Mouse (Mus musculus) midbrain, embryonic 11.5 days (tissue): ENCODE data around the gene Tmem210. TPM values are rescaled to one million over a fixed set of nuclear protein-coding genes. Genes with fewer than 3 reads are reported as not detected.

Experiments
- ATAC-seq: fragments of 200-750 bp; cut with Nextera tagmentation; 2 replicates; pipeline ENCODE4 v1.8.0; 2017; ENCODE audit warnings: moderate TSS enrichment, moderate library complexity; ENCODE audit not compliant: low FRiP score
- DNase-seq: peaks from one replicate; pipeline ENCODE4 v3.0.0; 2015; ENCODE audit warnings: low spot score; ENCODE audit errors: missing footprints
- H3K27ac ChIP-seq: fragments of 300-500 bp; sonication (generic); 2 replicates; pipeline ENCODE4 v1.5.1; 2014; ENCODE audit warnings: low read depth, low read length
- H3K27me3 ChIP-seq: fragments of 300-500 bp; sonication (generic); 2 replicates; pipeline ENCODE4 v1.6.1; 2014; ENCODE audit warnings: mild to moderate bottlenecking, low read length, moderate library complexity, mixed read lengths; ENCODE audit not compliant: control insufficient read depth, insufficient read depth
- H3K36me3 ChIP-seq: fragments of 300-500 bp; sonication (generic); 2 replicates; pipeline ENCODE4 v1.6.1; 2014; ENCODE audit warnings: mild to moderate bottlenecking, low read length, moderate library complexity, mixed read lengths; ENCODE audit not compliant: control insufficient read depth, insufficient read depth
- H3K4me1 ChIP-seq: fragments of 300-500 bp; sonication (generic); 2 replicates; pipeline ENCODE4 v1.6.1; 2014; ENCODE audit warnings: low read length; ENCODE audit not compliant: control insufficient read depth, insufficient read depth
- H3K4me2 ChIP-seq: fragments of 300-500 bp; sonication (generic); 2 replicates; pipeline ENCODE4 v1.6.1; 2014; ENCODE audit warnings: mild to moderate bottlenecking, moderate library complexity
- H3K4me3 ChIP-seq: fragments of 300-500 bp; sonication (generic); 2 replicates; pipeline ENCODE4 v1.5.1; 2014; ENCODE audit warnings: low read depth, low read length
- H3K9ac ChIP-seq: fragments of 300-500 bp; sonication (generic); 2 replicates; pipeline ENCODE4 v1.6.1; 2014; ENCODE audit warnings: low read length
- H3K9me3 ChIP-seq: fragments of 300-500 bp; sonication (generic); 2 replicates; pipeline ENCODE4 v1.6.1; 2016; ENCODE audit warnings: low read length; ENCODE audit not compliant: control insufficient read depth
- WGBS: fragments of 180-500 bp; shearing (Covaris S2); extraction: QIAGEN DNeasy Blood & Tissue Kit; methylation state at CpG from one replicate; pipeline ENCODE4 v1.1.7; 2014; 5-methylcytosine and 5-hydroxymethylcytosine counted together
- polyA plus RNA-seq: library from polyadenylated mRNA; unstranded; fragments of >200 nt; fragmentation: Nextera tagmentation; extraction: Ambion mirVana; gene quantifications from 2 replicates; pipeline ENCODE4 v1.2.1, GENCODE M21; 2014

Tmem210 gene
- polyA plus RNA-seq, 1 experiment from 2014 or later, result not detected

- no peaks in the 10 kb centered on the region for H3K4me1 ChIP-seq
- ATAC-seq, result peak; percentile 11; the same call in 1 of the 2 replicates
- DNase-seq, result peak; percentile 88
- no peak overlapping the region for H3K9ac ChIP-seq
- 7% methylated on average over 31 of the region's 31 CpGs for WGBS
- peak overlapping the region; percentile 49 for H3K4me2 ChIP-seq
- peak overlapping the region; percentile 28 for H3K4me3 ChIP-seq
- no peaks in the 10 kb centered on the region for H3K36me3 ChIP-seq
- H3K9me3 ChIP-seq, result no peaks in the 10 kb centered on the region
- H3K27me3 ChIP-seq, result peaks cover 29% of the 10 kb centered on the region
- no peak overlapping the region for H3K27ac ChIP-seq
These were observed 30.4 kb downstream of the Tmem210 start for GRCm38 (mm10) chr2:25318119-25318966.

- Histone ChIP-seq H3K27ac (no peak within 1 kb of the TSS), H3K36me3 (no peaks in the 10 kb centered on the region), H3K9ac (no peak within 1 kb of the TSS), H3K4me2 (peak within 1 kb of the TSS; percentile 49), H3K4me1 (no peaks in the 10 kb centered on the region), H3K4me3 (peak within 1 kb of the TSS; percentile 28), H3K9me3 (no peaks in the 10 kb centered on the region), H3K27me3 (peaks cover 29% of the 10 kb centered on the region)
- ATAC-seq, result peak; percentile 63; the same call in 1 of the 2 replicates
- peak; percentile 96 for DNase-seq
- WGBS, result 10% methylated on average over 58 of the region's 58 CpGs
These were observed 31.2 kb downstream of the Tmem210 start, which contains the start of gene Grin1 for GRCm38 (mm10) chr2:25318971-25319773. Grin1 (minus strand) TSS chr2:25319187.

- H3K4me1 ChIP-seq, result no peaks in the 10 kb centered on the region
- H3K27ac ChIP-seq, result no peak overlapping the region
- DNase-seq (no peak), ATAC-seq (no peak)
- H3K9ac ChIP-seq, result no peak overlapping the region
- 38% methylated on average over 2 of the region's 2 CpGs for WGBS
- no peaks in the 10 kb centered on the region for H3K36me3 ChIP-seq
- H3K27me3 ChIP-seq, result peaks cover 29% of the 10 kb centered on the region
- no peak overlapping the region for H3K4me3 ChIP-seq
- no peaks in the 10 kb centered on the region for H3K9me3 ChIP-seq
- no peak overlapping the region for H3K4me2 ChIP-seq
These were observed 32.1 kb downstream of the Tmem210 start for GRCm38 (mm10) chr2:25320084-25320483.

DNA sequence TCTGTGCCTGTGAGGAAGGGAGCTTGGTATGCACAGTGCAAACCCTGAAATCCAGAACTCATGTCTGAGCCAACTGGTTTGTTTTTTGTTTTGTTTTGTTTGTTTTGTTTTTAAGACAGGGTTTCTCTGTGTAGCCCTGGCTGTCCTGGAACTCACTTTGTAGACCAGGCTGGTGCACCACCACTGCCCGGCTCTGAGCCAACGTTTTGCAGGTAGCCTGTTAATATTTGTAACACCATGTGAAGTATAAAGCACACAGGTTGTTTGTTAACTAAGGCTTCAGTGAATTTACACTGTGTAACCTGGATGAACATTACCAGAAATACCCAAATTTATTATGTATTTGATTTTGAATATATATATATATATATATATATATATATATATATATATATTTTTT, 38.1 kb downstream of the Tmem210 start:
- Histone ChIP-seq H3K36me3 (no peaks in the 10 kb centered on the region), H3K4me2 (no peak overlapping the region), H3K27me3 (peaks cover 1% of the 10 kb centered on the region), H3K27ac (no peak overlapping the region), H3K4me1 (no peaks in the 10 kb centered on the region), H3K4me3 (no peak overlapping the region), H3K9me3 (no peaks in the 10 kb centered on the region), H3K9ac (no peak overlapping the region)
- ATAC-seq (no peak), DNase-seq (no peak)
- WGBS, result 73% methylated on average over 2 of the region's 2 CpGs

DNA sequence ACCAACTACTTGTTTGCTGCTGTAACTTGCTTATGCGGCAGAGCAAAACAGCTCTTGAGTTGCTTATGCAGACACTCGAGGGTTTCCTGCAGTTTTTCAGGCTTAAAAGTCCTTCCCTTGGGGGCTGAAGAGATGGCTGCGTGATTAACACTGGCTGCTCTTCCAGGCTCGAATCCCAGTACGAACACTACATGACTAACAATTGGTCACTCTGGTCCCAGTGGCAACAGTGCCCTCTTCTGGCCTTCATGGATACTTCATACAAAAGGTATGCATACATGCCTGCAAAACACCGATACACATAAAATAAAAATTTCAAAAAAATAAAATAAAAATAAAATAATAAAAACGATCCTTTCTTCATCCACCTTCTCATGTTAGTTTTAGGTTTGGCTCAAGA, 40.5 kb downstream of the Tmem210 start:
- no peak overlapping the region for H3K4me3 ChIP-seq
- H3K4me2 ChIP-seq, result no peak overlapping the region
- no peak for DNase-seq
- H3K27me3 ChIP-seq, result no peaks in the 10 kb centered on the region
- no peak overlapping the region for H3K9ac ChIP-seq
- H3K36me3 ChIP-seq, result no peaks in the 10 kb centered on the region
- WGBS, result 36% methylated on average over 7 of the region's 7 CpGs
- no peak overlapping the region for H3K27ac ChIP-seq
- ATAC-seq, result no peak
- H3K4me1 ChIP-seq, result peaks cover 4% of the 10 kb centered on the region
- no peaks in the 10 kb centered on the region for H3K9me3 ChIP-seq

DNA sequence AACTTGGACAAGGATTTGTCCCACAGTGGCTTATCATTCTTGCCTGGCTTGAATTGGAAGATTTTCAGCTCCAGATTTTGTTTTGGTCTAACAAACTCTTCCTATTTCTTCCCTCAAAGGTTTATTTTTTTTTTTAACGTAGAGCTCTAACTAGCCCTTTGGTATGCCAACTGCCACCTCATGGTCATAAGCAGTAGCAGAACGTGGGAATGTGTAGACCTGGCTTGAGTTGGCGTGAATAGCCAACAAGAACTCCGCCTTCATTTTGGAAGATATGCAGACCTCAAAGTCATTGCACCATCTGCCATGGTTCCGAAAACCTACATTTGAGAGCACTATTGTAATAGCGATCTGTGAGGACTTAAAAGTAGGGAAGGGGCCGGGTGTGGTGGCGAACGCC, 43.5 kb downstream of the Tmem210 start:
- Histone ChIP-seq H3K4me3 (peak overlapping the region; percentile 90), H3K27ac (no peak overlapping the region), H3K27me3 (no peaks in the 10 kb centered on the region), H3K9ac (peak overlapping the region; percentile 87), H3K36me3 (peaks cover 8% of the 10 kb centered on the region), H3K4me1 (peaks cover 7% of the 10 kb centered on the region), H3K4me2 (peak overlapping the region; percentile 50), H3K9me3 (no peaks in the 10 kb centered on the region)
- no peak for DNase-seq
- ATAC-seq, result no peak
- 63% methylated on average over 9 of the region's 9 CpGs for WGBS

- Histone ChIP-seq H3K4me2 (peak within 1 kb of the TSS; percentile 90), H3K9ac (peak within 1 kb of the TSS; percentile 87), H3K36me3 (peaks cover 13% of the 10 kb centered on the region), H3K9me3 (no peaks in the 10 kb centered on the region), H3K4me1 (peaks cover 7% of the 10 kb centered on the region), H3K4me3 (peak within 1 kb of the TSS; percentile 90), H3K27me3 (no peaks in the 10 kb centered on the region), H3K27ac (peak within 1 kb of the TSS; percentile 73)
- under 1% methylated on average over 78 of the region's 78 CpGs for WGBS
- DNase-seq, result peak; percentile 100
- ATAC-seq, result peak; percentile 99
These were observed 44.6 kb downstream of the Tmem210 start, which contains the start of gene Man1b1 for GRCm38 (mm10) chr2:25332286-25333160. Man1b1 (plus strand) TSS chr2:25332338.

DNA sequence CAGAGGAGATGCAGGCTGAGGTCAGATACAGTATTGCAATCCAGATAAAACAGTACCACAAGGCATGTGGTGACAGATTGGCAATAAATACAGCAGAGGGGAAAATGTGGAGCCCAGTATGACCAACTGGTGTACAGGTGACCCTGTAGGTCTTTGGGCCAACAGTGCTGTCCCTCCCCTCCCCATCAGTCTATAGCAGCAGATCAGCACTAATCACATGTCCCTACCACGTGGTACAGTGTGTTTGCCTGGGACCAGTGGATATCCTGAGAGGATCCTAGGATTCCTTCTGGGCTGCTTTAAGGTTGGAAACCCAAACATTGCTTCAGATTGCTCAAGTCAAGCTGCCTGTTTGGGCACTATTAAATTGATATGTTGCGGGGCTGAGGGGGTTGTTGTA, 45.6 kb downstream of the Tmem210 start:
- Histone ChIP-seq H3K4me2 (peak overlapping the region; percentile 90), H3K27ac (no peak overlapping the region), H3K9ac (peak overlapping the region; percentile 87), H3K9me3 (no peaks in the 10 kb centered on the region), H3K4me3 (peak overlapping the region; percentile 90), H3K27me3 (no peaks in the 10 kb centered on the region), H3K36me3 (peaks cover 20% of the 10 kb centered on the region), H3K4me1 (peaks cover 7% of the 10 kb centered on the region)
- ATAC-seq, result no peak
- no peak for DNase-seq
- 84% methylated on average over 2 of the region's 2 CpGs for WGBS
